Mouse (Mus musculus) erythroblast, embryonic 14.5 days (primary cell): ENCODE measurements at regions not wholly inside any gene's neighbourhood (a gene's known extent, or its start where the extent isn't known, plus 50 kb on each side); places are given as distances from the start of the nearest gene placed in this dataset.

Experiments used
- H3K27me3 ChIP-seq: 2 replicates; pipeline ENCODE4 v1.6.1; 2012; ENCODE audit warnings: inconsistent platforms; ENCODE audit not compliant: control insufficient read depth
- H3K36me3 ChIP-seq: 2 replicates; pipeline ENCODE4 v1.6.1; 2012; ENCODE audit warnings: mild to moderate bottlenecking, inconsistent platforms; ENCODE audit not compliant: control insufficient read depth
- H3K4me1 ChIP-seq: 2 replicates; pipeline ENCODE4 v1.6.1; 2012; ENCODE audit warnings: inconsistent platforms; ENCODE audit not compliant: control insufficient read depth
- H3K4me3 ChIP-seq: replicated peaks from 2 replicates; pipeline ENCODE3; 2012; ENCODE audit warnings: moderate library complexity, mild to moderate bottlenecking, inconsistent platforms
- H3K9me3 ChIP-seq: 2 replicates; pipeline ENCODE4 v1.6.1; 2012; ENCODE audit warnings: low read length, inconsistent platforms, mixed read lengths; ENCODE audit not compliant: control insufficient read depth
- GATA1 ChIP-seq: IDR thresholded peaks from 2 replicates; pipeline ENCODE4 v1.6.1; 2012; ENCODE audit warnings: low read length, inconsistent platforms, mixed read lengths
- TAL1 ChIP-seq: IDR thresholded peaks from 3 replicates; pipeline ENCODE4 v1.6.1; 2012; ENCODE audit warnings: low read length, inconsistent platforms, mixed read lengths

GRCm38 (mm10) chr4:45734011-45734410 is 64.8 kb upstream of the Aldh1b1 start:
- no peak for TF ChIP-seq TAL1
- no peak for TF ChIP-seq GATA1
- Histone ChIP-seq H3K36me3 (no peaks in the 10 kb centered on the region), H3K9me3 (no peaks in the 10 kb centered on the region), H3K4me1 (no peaks in the 10 kb centered on the region), H3K27me3 (no peaks in the 10 kb centered on the region), H3K4me3 (no peak overlapping the region)

GRCm38 (mm10) chr4:45730862-45731831 is 67.7 kb upstream of the Aldh1b1 start:
- Histone ChIP-seq H3K4me1 (no peaks in the 10 kb centered on the region), H3K4me3 (no peak overlapping the region), H3K27me3 (no peaks in the 10 kb centered on the region), H3K9me3 (no peaks in the 10 kb centered on the region), H3K36me3 (no peaks in the 10 kb centered on the region)
- no peak for TF ChIP-seq GATA1
- no peak for TF ChIP-seq TAL1

GRCm38 (mm10) chr4:45729801-45730200 is 69.0 kb upstream of the Aldh1b1 start:
- H3K4me1 ChIP-seq: no peaks in the 10 kb centered on the region
- TF ChIP-seq TAL1 (no peak), GATA1 (no peak)
- no peaks in the 10 kb centered on the region for H3K9me3 ChIP-seq
- H3K27me3 ChIP-seq: no peaks in the 10 kb centered on the region
- H3K36me3 ChIP-seq: no peaks in the 10 kb centered on the region
- no peak overlapping the region for H3K4me3 ChIP-seq

- Histone ChIP-seq H3K4me3 (no peak overlapping the region), H3K4me1 (no peaks in the 10 kb centered on the region), H3K27me3 (no peaks in the 10 kb centered on the region), H3K9me3 (no peaks in the 10 kb centered on the region), H3K36me3 (no peaks in the 10 kb centered on the region)
- no peak for TF ChIP-seq GATA1
- no peak for TF ChIP-seq TAL1
Observed at GRCm38 (mm10) chr4:45728825-45729224, 70.0 kb upstream of the Aldh1b1 start.

- Histone ChIP-seq H3K36me3 (no peaks in the 10 kb centered on the region), H3K4me3 (no peak overlapping the region), H3K9me3 (no peaks in the 10 kb centered on the region), H3K4me1 (no peaks in the 10 kb centered on the region), H3K27me3 (no peaks in the 10 kb centered on the region)
- TF ChIP-seq TAL1: no peak
- TF ChIP-seq GATA1: no peak
Observed at GRCm38 (mm10) chr4:45727915-45728314, 70.9 kb upstream of the Aldh1b1 start.

GRCm38 (mm10) chr4:45727474-45727873 is 71.3 kb upstream of the Aldh1b1 start:
- Histone ChIP-seq H3K9me3 (no peaks in the 10 kb centered on the region), H3K4me3 (no peak overlapping the region), H3K36me3 (no peaks in the 10 kb centered on the region), H3K27me3 (no peaks in the 10 kb centered on the region), H3K4me1 (no peaks in the 10 kb centered on the region)
- no peak for TF ChIP-seq TAL1
- TF ChIP-seq GATA1: no peak

- Histone ChIP-seq H3K4me1 (no peaks in the 10 kb centered on the region), H3K36me3 (no peaks in the 10 kb centered on the region), H3K27me3 (no peaks in the 10 kb centered on the region), H3K4me3 (no peak overlapping the region), H3K9me3 (no peaks in the 10 kb centered on the region)
- TF ChIP-seq TAL1 (no peak), GATA1 (no peak)
Observed at GRCm38 (mm10) chr4:45726783-45727182, 72.0 kb upstream of the Aldh1b1 start.

GRCm38 (mm10) chr4:45725055-45725910 is 73.5 kb upstream of the Aldh1b1 start:
- no peaks in the 10 kb centered on the region for H3K36me3 ChIP-seq
- no peak for TF ChIP-seq GATA1
- no peak for TF ChIP-seq TAL1
- no peaks in the 10 kb centered on the region for H3K9me3 ChIP-seq
- H3K27me3 ChIP-seq: no peaks in the 10 kb centered on the region
- no peaks in the 10 kb centered on the region for H3K4me1 ChIP-seq
- H3K4me3 ChIP-seq: no peak overlapping the region

GRCm38 (mm10) chr4:45720352-45720751 is 78.5 kb upstream of the Aldh1b1 start:
- H3K9me3 ChIP-seq: no peaks in the 10 kb centered on the region
- no peaks in the 10 kb centered on the region for H3K27me3 ChIP-seq
- H3K4me1 ChIP-seq: no peaks in the 10 kb centered on the region
- H3K4me3 ChIP-seq: no peak overlapping the region
- no peak for TF ChIP-seq GATA1
- TF ChIP-seq TAL1: no peak
- H3K36me3 ChIP-seq: no peaks in the 10 kb centered on the region
